Mouse (Mus musculus): ENCODE data around the gene Polh. TPM values are rescaled to one million over a fixed set of nuclear protein-coding genes. Genes with fewer than 3 reads are reported as not detected.

The Polh gene
- polyA plus RNA-seq, 1 experiment from 2014 or later: 7.7 TPM

GRCm38 (mm10) chr17:46201151-46201550 is 1.3 kb downstream of the Polh start:
- H3K9ac ChIP-seq (ENCODE audit: low read depth, low read length): no peak overlapping the region
- peaks cover 15% of the 10 kb centered on the region for H3K36me3 ChIP-seq (ENCODE audit: control insufficient read depth, insufficient read depth, low read length)
- no peak overlapping the region for H3K27ac ChIP-seq (ENCODE audit: low read length)
- WGBS: 61% methylated on average over 6 of the region's 6 CpGs
- no peaks in the 10 kb centered on the region for H3K27me3 ChIP-seq (ENCODE audit: control insufficient read depth, insufficient read depth, low read depth, low read length)
- no peak for ATAC-seq
- no peaks in the 10 kb centered on the region for H3K9me3 ChIP-seq (replicated peaks; ENCODE audit: control insufficient read depth, low read length, poor library complexity, severe bottlenecking)
- peak overlapping the region; percentile 19; the same call in 1 of the 2 replicates for H3K4me2 ChIP-seq (ENCODE audit: low read length)
- H3K4me1 ChIP-seq (ENCODE audit: control insufficient read depth, insufficient read depth, low read length): peaks cover 25% of the 10 kb centered on the region
- H3K4me3 ChIP-seq (ENCODE audit: low read depth, low read length): no peak overlapping the region

- Histone ChIP-seq H3K27ac (ENCODE audit: low read length) (no peak overlapping the region), H3K36me3 (ENCODE audit: control insufficient read depth, insufficient read depth, low read length) (peaks cover 32% of the 10 kb centered on the region), H3K4me1 (ENCODE audit: control insufficient read depth, insufficient read depth, low read length) (no peaks in the 10 kb centered on the region), H3K9ac (ENCODE audit: low read depth, low read length) (no peak overlapping the region), H3K27me3 (ENCODE audit: control insufficient read depth, insufficient read depth, low read depth, low read length) (no peaks in the 10 kb centered on the region), H3K4me2 (ENCODE audit: low read length) (no peak overlapping the region), H3K9me3 (replicated peaks; ENCODE audit: control insufficient read depth, low read length, poor library complexity, severe bottlenecking) (no peaks in the 10 kb centered on the region), H3K4me3 (ENCODE audit: low read depth, low read length) (no peak overlapping the region)
- no peak for ATAC-seq
- WGBS: 92% methylated on average over 2 of the region's 2 CpGs
These were observed 13.6 kb downstream of the Polh start for GRCm38 (mm10) chr17:46188829-46189228.

- peaks cover 39% of the 10 kb centered on the region for H3K36me3 ChIP-seq (ENCODE audit: control insufficient read depth, insufficient read depth, low read length)
- 87% methylated on average over 4 of the region's 4 CpGs for WGBS
- no peak for ATAC-seq
- no peaks in the 10 kb centered on the region for H3K4me1 ChIP-seq (ENCODE audit: control insufficient read depth, insufficient read depth, low read length)
- H3K4me2 ChIP-seq (ENCODE audit: low read length): no peak overlapping the region
- no peaks in the 10 kb centered on the region for H3K27me3 ChIP-seq (ENCODE audit: control insufficient read depth, insufficient read depth, low read depth, low read length)
- H3K9me3 ChIP-seq (replicated peaks; ENCODE audit: control insufficient read depth, low read length, poor library complexity, severe bottlenecking): no peaks in the 10 kb centered on the region
- H3K4me3 ChIP-seq (ENCODE audit: low read depth, low read length): no peak overlapping the region
- H3K9ac ChIP-seq (ENCODE audit: low read depth, low read length): no peak overlapping the region
- H3K27ac ChIP-seq (ENCODE audit: low read length): no peak overlapping the region
These were observed 20.2 kb downstream of the Polh start for GRCm38 (mm10) chr17:46182273-46182672.

GRCm38 (mm10) chr17:46170538-46170937 is 31.9 kb downstream of the Polh start:
- H3K27ac ChIP-seq (ENCODE audit: low read length): no peak overlapping the region
- no peaks in the 10 kb centered on the region for H3K4me1 ChIP-seq (ENCODE audit: control insufficient read depth, insufficient read depth, low read length)
- no peak overlapping the region for H3K4me3 ChIP-seq (ENCODE audit: low read depth, low read length)
- peaks cover 39% of the 10 kb centered on the region for H3K36me3 ChIP-seq (ENCODE audit: control insufficient read depth, insufficient read depth, low read length)
- H3K4me2 ChIP-seq (ENCODE audit: low read length): no peak overlapping the region
- no peak overlapping the region for H3K9ac ChIP-seq (ENCODE audit: low read depth, low read length)
- WGBS: 82% methylated on average over 3 of the region's 3 CpGs
- no peaks in the 10 kb centered on the region for H3K27me3 ChIP-seq (ENCODE audit: control insufficient read depth, insufficient read depth, low read depth, low read length)
- no peaks in the 10 kb centered on the region for H3K9me3 ChIP-seq (replicated peaks; ENCODE audit: control insufficient read depth, low read length, poor library complexity, severe bottlenecking)
- no peak for ATAC-seq

GRCm38 (mm10) chr17:46168768-46169167 is 33.7 kb downstream of the Polh start:
- Histone ChIP-seq H3K4me3 (ENCODE audit: low read depth, low read length) (no peak overlapping the region), H3K27ac (ENCODE audit: low read length) (no peak overlapping the region), H3K4me2 (ENCODE audit: low read length) (no peak overlapping the region), H3K27me3 (ENCODE audit: control insufficient read depth, insufficient read depth, low read depth, low read length) (no peaks in the 10 kb centered on the region), H3K4me1 (ENCODE audit: control insufficient read depth, insufficient read depth, low read length) (no peaks in the 10 kb centered on the region), H3K9me3 (replicated peaks; ENCODE audit: control insufficient read depth, low read length, poor library complexity, severe bottlenecking) (no peaks in the 10 kb centered on the region), H3K36me3 (ENCODE audit: control insufficient read depth, insufficient read depth, low read length) (peaks cover 48% of the 10 kb centered on the region), H3K9ac (ENCODE audit: low read depth, low read length) (no peak overlapping the region)
- 89% methylated on average over 5 of the region's 5 CpGs for WGBS
- ATAC-seq: no peak

GRCm38 (mm10) chr17:46168318-46168717 is 34.1 kb downstream of the Polh start:
- no peak overlapping the region for H3K4me2 ChIP-seq (ENCODE audit: low read length)
- H3K9ac ChIP-seq (ENCODE audit: low read depth, low read length): no peak overlapping the region
- no peaks in the 10 kb centered on the region for H3K9me3 ChIP-seq (replicated peaks; ENCODE audit: control insufficient read depth, low read length, poor library complexity, severe bottlenecking)
- no peak for ATAC-seq
- no peak overlapping the region for H3K27ac ChIP-seq (ENCODE audit: low read length)
- no peak overlapping the region for H3K4me3 ChIP-seq (ENCODE audit: low read depth, low read length)
- peaks cover 48% of the 10 kb centered on the region for H3K36me3 ChIP-seq (ENCODE audit: control insufficient read depth, insufficient read depth, low read length)
- 70% methylated on average over 5 of the region's 5 CpGs for WGBS
- H3K27me3 ChIP-seq (ENCODE audit: control insufficient read depth, insufficient read depth, low read depth, low read length): no peaks in the 10 kb centered on the region
- no peaks in the 10 kb centered on the region for H3K4me1 ChIP-seq (ENCODE audit: control insufficient read depth, insufficient read depth, low read length)

- WGBS: 76% methylated on average over 11 of the region's 11 CpGs
- ATAC-seq: no peak
- no peak overlapping the region for H3K27ac ChIP-seq (ENCODE audit: low read length)
- peaks cover 37% of the 10 kb centered on the region for H3K36me3 ChIP-seq (ENCODE audit: control insufficient read depth, insufficient read depth, low read length)
- H3K4me2 ChIP-seq (ENCODE audit: low read length): no peak overlapping the region
- H3K4me3 ChIP-seq (ENCODE audit: low read depth, low read length): no peak overlapping the region
- H3K4me1 ChIP-seq (ENCODE audit: control insufficient read depth, insufficient read depth, low read length): peaks cover 12% of the 10 kb centered on the region
- H3K9ac ChIP-seq (ENCODE audit: low read depth, low read length): no peak overlapping the region
- H3K27me3 ChIP-seq (ENCODE audit: control insufficient read depth, insufficient read depth, low read depth, low read length): no peaks in the 10 kb centered on the region
- H3K9me3 ChIP-seq (replicated peaks; ENCODE audit: control insufficient read depth, low read length, poor library complexity, severe bottlenecking): no peaks in the 10 kb centered on the region
These were observed 35.4 kb downstream of the Polh start for GRCm38 (mm10) chr17:46167014-46167413.

- H3K4me1 ChIP-seq (ENCODE audit: control insufficient read depth, insufficient read depth, low read length): peaks cover 19% of the 10 kb centered on the region
These were observed 36.2 kb downstream of the Polh start for GRCm38 (mm10) chr17:46166270-46166669.

GRCm38 (mm10) chr17:46165460-46165859 is 37.0 kb downstream of the Polh start:
- Histone ChIP-seq H3K9me3 (replicated peaks; ENCODE audit: control insufficient read depth, low read length, poor library complexity, severe bottlenecking) (no peaks in the 10 kb centered on the region), H3K27me3 (ENCODE audit: control insufficient read depth, insufficient read depth, low read depth, low read length) (no peaks in the 10 kb centered on the region), H3K27ac (ENCODE audit: low read length) (no peak overlapping the region), H3K4me2 (ENCODE audit: low read length) (no peak overlapping the region), H3K4me1 (ENCODE audit: control insufficient read depth, insufficient read depth, low read length) (peaks cover 19% of the 10 kb centered on the region), H3K4me3 (ENCODE audit: low read depth, low read length) (no peak overlapping the region), H3K9ac (ENCODE audit: low read depth, low read length) (no peak overlapping the region), H3K36me3 (ENCODE audit: control insufficient read depth, insufficient read depth, low read length) (peaks cover 35% of the 10 kb centered on the region)
- 88% methylated on average over 12 of the region's 12 CpGs for WGBS
- ATAC-seq: no peak

More at GRCm38 (mm10) chr17:46166270-46166669, 36.2 kb downstream of the Polh start:
- Histone ChIP-seq H3K4me2 (ENCODE audit: low read length) (no peak overlapping the region), H3K36me3 (ENCODE audit: control insufficient read depth, insufficient read depth, low read length) (peaks cover 35% of the 10 kb centered on the region), H3K4me3 (ENCODE audit: low read depth, low read length) (no peak overlapping the region), H3K9ac (ENCODE audit: low read depth, low read length) (no peak overlapping the region), H3K27me3 (ENCODE audit: control insufficient read depth, insufficient read depth, low read depth, low read length) (no peaks in the 10 kb centered on the region), H3K9me3 (replicated peaks; ENCODE audit: control insufficient read depth, low read length, poor library complexity, severe bottlenecking) (no peaks in the 10 kb centered on the region), H3K27ac (ENCODE audit: low read length) (no peak overlapping the region)
- 88% methylated on average over 5 of the region's 5 CpGs for WGBS
- ATAC-seq: no peak

Measured in midbrain, embryonic 16.5 days (tissue).